Comparison of ENCODE assay signal across 30 mouse cellular contexts in genomic region chr1:148033851-148034250, GRCm38 (mm10).
A peak's percentile ranks its signal among the peaks of the same experiment; 100 is the strongest.
DNase-seq lines count a peak whose midpoint lies in the region; ATAC-seq and TF ChIP-seq lines count a peak whose summit lies in the region.
"Had no signal": no experiment of that assay in that cellular context is flagged by ENCODE, and none has a peak within 500 bp of the region (broad histone marks: within the 10 kb centered on the region; RNA-seq: fewer than 3 reads in every experiment).

No protein-coding gene starts in this region.

- no peaks in the 10 kb centered on the region for H3K36me3 ChIP-seq in MEL (ENCODE audit: control insufficient read depth in 1 of 2, insufficient read depth in 2 of 2, low read length in 2 of 2)
- no peaks in the 10 kb centered on the region for H3K36me3 ChIP-seq in midbrain, postnatal 0 days (ENCODE audit: insufficient read depth, low read length)
- H3K36me3 ChIP-seq in hindbrain, postnatal 0 days (ENCODE audit: insufficient read depth, low read length): no peaks in the 10 kb centered on the region
- H3K36me3 ChIP-seq: embryonic facial prominence, embryonic 12.5 days; embryonic facial prominence, embryonic 15.5 days; G1E; heart, embryonic 12.5 days; heart, embryonic 15.5 days; hindbrain, embryonic 10.5 days; hindbrain, embryonic 13.5 days had no signal

- H3K9ac ChIP-seq in MEL (ENCODE audit: control insufficient read depth, low read depth, low read length, poor library complexity, severe bottlenecking): no peak overlapping the region
- H3K9ac ChIP-seq in midbrain, postnatal 0 days (replicated peaks; ENCODE audit: low read length, poor library complexity, severe bottlenecking): no peak overlapping the region
- no peak overlapping the region for H3K9ac ChIP-seq in hindbrain, postnatal 0 days (replicated peaks; ENCODE audit: low read length)
- H3K9ac ChIP-seq: embryonic facial prominence, embryonic 12.5 days; embryonic facial prominence, embryonic 15.5 days; forebrain, postnatal 0 days; heart, embryonic 12.5 days; heart, embryonic 15.5 days; hindbrain, embryonic 13.5 days had no signal

- ATAC-seq in inflammation-experienced regulatory T-cells, adult 6 months: no peak
- no peak for ATAC-seq in midbrain, postnatal 0 days (ENCODE audit: low FRiP score)
- no peak for ATAC-seq in hindbrain, postnatal 0 days
- ATAC-seq: activated CD4-positive, CD25-positive, alpha-beta regulatory T cell, adult 4 months; forebrain, embryonic 14.5 days; forebrain, postnatal 0 days; hindbrain, embryonic 16.5 days; intestine, postnatal 0 days had no signal

- no peaks in the 10 kb centered on the region for H3K79me2 ChIP-seq in MEL (ENCODE audit: control insufficient read depth, insufficient read depth, low read length, poor library complexity)

- TF ChIP-seq EP300 in MEL (IDR thresholded peaks at IDR 0.05; ENCODE audit: low read depth in 1 of 2, low read length in 2 of 2): no peak

- no peaks in the 10 kb centered on the region for H3K4me1 ChIP-seq in MEL (ENCODE audit: control insufficient read depth in 1 of 2, insufficient read depth in 2 of 2, low read length in 2 of 2)
- no peaks in the 10 kb centered on the region for H3K4me1 ChIP-seq in midbrain, postnatal 0 days (ENCODE audit: insufficient read depth, low read length)
- H3K4me1 ChIP-seq in hindbrain, postnatal 0 days (ENCODE audit: insufficient read depth, low read length): no peaks in the 10 kb centered on the region
- H3K4me1 ChIP-seq: embryonic facial prominence, embryonic 12.5 days; embryonic facial prominence, embryonic 15.5 days; heart, embryonic 12.5 days; heart, embryonic 15.5 days; hindbrain, embryonic 10.5 days; hindbrain, embryonic 13.5 days had no signal

- no peak for TF ChIP-seq RAD21 in MEL (IDR thresholded peaks at IDR 0.05; ENCODE audit: low read depth, low read length)

- H3K27me3 ChIP-seq in MEL (ENCODE audit: control insufficient read depth in 1 of 2, insufficient read depth in 2 of 2, low read length in 2 of 2): no peaks in the 10 kb centered on the region
- H3K27me3 ChIP-seq in midbrain, postnatal 0 days (ENCODE audit: insufficient read depth, low read length): no peaks in the 10 kb centered on the region
- H3K27me3 ChIP-seq in hindbrain, postnatal 0 days (ENCODE audit: insufficient read depth, low read length): no peaks in the 10 kb centered on the region
- H3K27me3 ChIP-seq: CH12.LX; embryonic facial prominence, embryonic 12.5 days; embryonic facial prominence, embryonic 15.5 days; heart, embryonic 12.5 days; heart, embryonic 15.5 days; hindbrain, embryonic 13.5 days had no signal

- no peaks in the 10 kb centered on the region for H3K9me3 ChIP-seq in MEL (replicated peaks; ENCODE audit: insufficient read depth, low read length)
- H3K9me3 ChIP-seq in midbrain, postnatal 0 days (ENCODE audit: low read length): no peaks in the 10 kb centered on the region
- H3K9me3 ChIP-seq in hindbrain, postnatal 0 days (ENCODE audit: low read length): no peaks in the 10 kb centered on the region
- H3K9me3 ChIP-seq: embryonic facial prominence, embryonic 12.5 days; embryonic facial prominence, embryonic 15.5 days; heart, embryonic 12.5 days; heart, embryonic 15.5 days; hindbrain, embryonic 10.5 days; hindbrain, embryonic 13.5 days had no signal

- peak; percentile 38 for DNase-seq in adrenal gland, adult 2 months
- no peak for DNase-seq in adrenal gland, adult 18-20 months (ENCODE audit: low spot score in 2 of 2)
- DNase-seq in MEL (ENCODE audit: low read depth, low spot score): peak; percentile 4
- peak; percentile 6 for DNase-seq in adrenal gland, postnatal 10 days
- DNase-seq in adrenal gland, postnatal 36 days: peak; percentile 38 to 42
- no peak for DNase-seq in midbrain, postnatal 0 days (ENCODE audit: low spot score)
- no peak for DNase-seq in hindbrain, postnatal 0 days (ENCODE audit: low spot score)
- DNase-seq: cerebellum, adult 11-12 months; cerebellum, adult 9-10 months; cerebellum, postnatal 14 days; forebrain, postnatal 0 days; gastrocnemius, adult 2 months; gastrocnemius, postnatal 25 days; heart, adult 18-20 months; heart, postnatal 10 days; heart, postnatal 36 days; kidney, adult 2 months had no signal

- no peak overlapping the region for H3K27ac ChIP-seq in MEL (ENCODE audit: control insufficient read depth, low read depth, low read length)
- H3K27ac ChIP-seq in midbrain, postnatal 0 days (ENCODE audit: low read depth, low read length): no peak overlapping the region
- no peak overlapping the region for H3K27ac ChIP-seq in hindbrain, postnatal 0 days
- H3K27ac ChIP-seq: embryonic facial prominence, embryonic 12.5 days; embryonic facial prominence, embryonic 15.5 days; gastrocnemius, adult 2 months; heart, embryonic 15.5 days; hindbrain, embryonic 10.5 days; hindbrain, embryonic 13.5 days had no signal

- WGBS in midbrain, postnatal 0 days: 74% methylated on average over 1 of the region's 1 CpGs
- whole genome bisulfite sequencing in hindbrain, postnatal 0 days: 88% methylated on average over 1 of the region's 1 CpGs

- no peak overlapping the region for H3K4me3 ChIP-seq in MEL (ENCODE audit: control insufficient read depth in 1 of 2, insufficient read depth in 1 of 2, low read depth in 2 of 2, low read length in 2 of 2)
- H3K4me3 ChIP-seq in midbrain, postnatal 0 days (ENCODE audit: low read depth, low read length): no peak overlapping the region
- H3K4me3 ChIP-seq in hindbrain, postnatal 0 days (ENCODE audit: low read length): no peak overlapping the region
- H3K4me3 ChIP-seq: embryonic facial prominence, embryonic 12.5 days; embryonic facial prominence, embryonic 15.5 days; gastrocnemius, adult 2 months; heart, embryonic 12.5 days; heart, embryonic 15.5 days; hindbrain, embryonic 10.5 days; hindbrain, embryonic 13.5 days had no signal

- no peak for TF ChIP-seq POLR2A in MEL (IDR thresholded peaks at IDR 0.05; ENCODE audit: control insufficient read depth in 1 of 2, insufficient read depth in 1 of 2, low read depth in 1 of 2, low read length in 2 of 2, poor library complexity in 1 of 2)

- no peak for TF ChIP-seq CTCF in MEL (IDR thresholded peaks at IDR 0.05 in 2 of 3, conservative IDR thresholded peaks at IDR 0.05 in 1 of 3; ENCODE audit: control insufficient read depth in 1 of 3, insufficient read depth in 1 of 3, low read depth in 2 of 3, low read length in 3 of 3, poor library complexity in 1 of 3, severe bottlenecking in 1 of 3)
- no peak for TF ChIP-seq CTCF in midbrain, postnatal 0 days (IDR thresholded peaks at IDR 0.05)
- TF ChIP-seq CTCF in hindbrain, postnatal 0 days (IDR thresholded peaks at IDR 0.05; ENCODE audit: low read depth): no peak

- H3K4me2 ChIP-seq in midbrain, postnatal 0 days (ENCODE audit: low read depth, low read length, poor library complexity, severe bottlenecking): no peak overlapping the region
- no peak overlapping the region for H3K4me2 ChIP-seq in hindbrain, postnatal 0 days (ENCODE audit: low read depth, low read length)
- H3K4me2 ChIP-seq: embryonic facial prominence, embryonic 12.5 days; embryonic facial prominence, embryonic 15.5 days; heart, embryonic 12.5 days; heart, embryonic 15.5 days; hindbrain, embryonic 13.5 days had no signal

TF ChIP-seq in MEL, 35 proteins besides CTCF, POLR2A, EP300 and RAD21:
- no peak for TF ChIP-seq UBTF (IDR thresholded peaks at IDR 0.05; ENCODE audit: borderline replicate concordance, insufficient read depth, low read depth, low read length)
- TF ChIP-seq USF2 (IDR thresholded peaks at IDR 0.05; ENCODE audit: borderline replicate concordance in 1 of 2, insufficient read depth in 1 of 2, low read depth in 1 of 2, low read length in 2 of 2): no peak
- TF ChIP-seq ZC3H11A (IDR thresholded peaks at IDR 0.05; ENCODE audit: low read depth, low read length): no peak
- no peak for TF ChIP-seq MAFK (IDR thresholded peaks at IDR 0.05; ENCODE audit: borderline replicate concordance, low read depth, low read length)
- no peak for TF ChIP-seq BHLHE40 (IDR thresholded peaks at IDR 0.05; ENCODE audit: borderline replicate concordance, low read depth, low read length)
- no peak for TF ChIP-seq MYC (IDR thresholded peaks at IDR 0.05; ENCODE audit: low read depth, low read length)
- TF ChIP-seq KAT2A (conservative IDR thresholded peaks at IDR 0.05; ENCODE audit: low read depth, low read length): no peak

Comparison
In these comparisons a context has a peak if more than half of its experiments do, and no peak if none do; other contexts are left out.
1. DNase-seq: peak in adrenal gland, adult 2 months (single experiment), MEL (single experiment), adrenal gland, postnatal 10 days (single experiment) and adrenal gland, postnatal 36 days (2 of 2); none in adrenal gland, adult 18-20 months (0 of 2), midbrain, postnatal 0 days (single experiment) and hindbrain, postnatal 0 days (single experiment).